Mouse (Mus musculus): ENCODE results near the gene Trpv4. TPM values are rescaled to one million over a fixed set of nuclear protein-coding genes. Genes with fewer than 3 reads are reported as not detected.

Gene Trpv4
- polyA plus RNA-seq, 1 experiment from 2014 or later = 88.3 TPM

DNA sequence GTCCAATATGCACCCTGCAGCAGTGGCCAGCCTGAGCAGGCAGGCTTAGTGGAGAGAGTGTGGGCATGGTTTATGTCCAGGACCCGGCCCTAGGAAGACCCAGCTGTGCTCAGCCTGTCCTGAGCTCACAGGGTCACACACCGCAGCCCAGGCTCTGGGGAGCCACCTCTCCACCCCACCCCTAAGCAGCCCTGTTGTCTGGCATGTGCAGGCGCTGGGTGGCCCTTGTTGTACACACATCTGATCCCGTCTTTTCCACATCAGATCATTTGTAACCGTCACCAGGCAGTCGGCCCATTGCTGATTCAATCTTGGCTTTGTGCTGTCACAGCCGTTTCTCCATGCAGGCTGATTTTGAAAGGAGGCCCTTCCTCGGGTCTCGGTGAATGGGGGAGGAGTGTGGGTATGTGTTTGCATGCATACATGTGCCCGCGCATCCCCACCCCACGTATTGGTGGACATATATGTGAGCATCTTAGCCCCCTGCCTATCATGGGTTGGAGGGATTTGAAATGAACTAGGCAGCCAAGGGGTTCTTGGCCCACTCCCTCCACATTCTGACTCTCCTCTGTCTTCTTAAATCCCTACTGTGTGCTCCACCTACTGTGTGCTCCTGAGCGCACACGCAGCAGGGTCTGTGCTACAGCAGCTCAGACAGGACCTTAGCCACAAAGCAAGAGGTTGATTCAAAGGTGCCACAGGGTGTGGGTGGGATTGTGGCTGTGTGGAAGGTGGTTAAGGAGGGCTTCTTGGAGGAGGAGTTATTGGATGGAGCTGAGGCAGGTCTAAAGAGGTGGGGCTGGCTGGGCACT, 73.7 kb downstream of the Trpv4 start:
- no peak for DNase-seq (ENCODE audit: low read depth, low spot score)
- ChIA-PET POLR2A (no interaction called here), CTCF (interaction anchor here (1.3 to 1.5 kb wide), 2 partner anchors 16 to 123 kb away, joined by 5 read pairs; no protein-coding TSS in a partner anchor)
- TF ChIP-seq CTCF (IDR thresholded peaks at IDR 0.05) = no peak
- in situ Hi-C loops (cut with MboI; ENCODE audit: low pct_unique_long_range_greater_than_20kb) = no loop called here
- ATAC-seq = no peak
- H3K27me3 ChIP-seq = no peaks in the 10 kb centered on the region

DNA sequence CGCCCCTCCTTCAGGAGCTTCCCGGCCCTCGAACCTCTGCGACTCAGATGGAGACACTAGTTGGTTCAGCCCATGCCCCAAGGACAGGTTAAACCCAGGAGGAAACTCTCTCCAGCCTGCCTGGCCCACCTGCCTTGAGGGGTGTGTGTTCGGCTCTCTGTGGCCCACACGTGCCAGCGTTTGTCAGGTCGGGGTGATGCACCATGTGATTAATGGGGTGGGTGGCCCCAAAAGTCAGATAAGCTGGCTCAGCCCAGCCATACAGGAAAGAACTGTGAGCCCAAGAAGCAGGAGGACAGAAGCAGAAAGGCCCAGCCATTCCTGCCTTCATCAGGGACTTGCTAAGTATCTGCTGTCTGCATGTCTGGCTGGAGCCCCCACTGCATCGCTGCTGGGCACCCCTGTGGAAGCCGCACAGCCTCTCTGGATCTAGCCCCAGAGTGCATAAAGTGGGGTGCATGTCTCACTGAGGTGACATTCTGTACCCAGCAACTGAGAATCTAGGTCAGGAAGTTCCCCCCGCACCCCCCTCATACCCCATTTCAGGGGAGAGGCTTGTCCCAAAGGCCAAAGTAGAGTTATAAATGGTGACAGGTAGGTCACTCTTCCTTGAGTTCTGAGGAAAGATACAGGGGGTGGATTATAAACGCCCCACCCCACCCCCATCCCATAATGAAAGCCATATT, 74.6 kb downstream of the Trpv4 start:
- ATAC-seq = no peak
- no peak for TF ChIP-seq CTCF (IDR thresholded peaks at IDR 0.05)
- in situ Hi-C loops (cut with MboI; ENCODE audit: low pct_unique_long_range_greater_than_20kb) = no loop called here
- POLR2A ChIA-PET = no interaction called here
- no peak for DNase-seq (ENCODE audit: low read depth, low spot score)
- CTCF ChIA-PET = interaction anchor here (2.6 kb wide), 1 partner anchor 11 kb away, joined by 7 read pairs; no protein-coding TSS in a partner anchor
- no peaks in the 10 kb centered on the region for H3K27me3 ChIP-seq

DNA sequence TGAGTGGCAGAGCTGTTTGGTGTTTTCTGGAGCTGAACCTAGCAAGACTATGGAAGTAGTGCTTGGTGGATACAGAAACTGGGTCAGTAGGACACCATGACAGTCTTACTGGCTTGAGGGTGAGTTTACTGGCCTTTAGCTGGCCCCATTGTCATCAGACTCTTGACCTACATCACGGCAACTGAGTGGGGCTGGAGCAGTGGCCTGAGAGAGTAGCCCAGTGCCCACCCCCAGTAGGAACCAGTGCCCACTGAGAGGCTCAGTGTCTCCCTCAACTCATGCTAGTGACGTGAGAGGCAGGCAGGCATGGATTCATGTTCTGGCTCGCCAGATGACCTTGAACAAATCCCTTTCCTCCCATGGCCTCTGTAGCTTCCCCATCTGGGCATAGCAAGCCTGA, 75.2 kb downstream of the Trpv4 start:
- CTCF ChIA-PET = interaction anchor here (2.6 kb wide), 1 partner anchor 11 kb away, joined by 7 read pairs; no protein-coding TSS in a partner anchor
- in situ Hi-C loops (cut with MboI; ENCODE audit: low pct_unique_long_range_greater_than_20kb) = no loop called here
- DNase-seq (ENCODE audit: low read depth, low spot score) (no peak), ATAC-seq (no peak)
- no peaks in the 10 kb centered on the region for H3K27me3 ChIP-seq
- POLR2A ChIA-PET = no interaction called here
- TF ChIP-seq CTCF (IDR thresholded peaks at IDR 0.05) = no peak

DNA sequence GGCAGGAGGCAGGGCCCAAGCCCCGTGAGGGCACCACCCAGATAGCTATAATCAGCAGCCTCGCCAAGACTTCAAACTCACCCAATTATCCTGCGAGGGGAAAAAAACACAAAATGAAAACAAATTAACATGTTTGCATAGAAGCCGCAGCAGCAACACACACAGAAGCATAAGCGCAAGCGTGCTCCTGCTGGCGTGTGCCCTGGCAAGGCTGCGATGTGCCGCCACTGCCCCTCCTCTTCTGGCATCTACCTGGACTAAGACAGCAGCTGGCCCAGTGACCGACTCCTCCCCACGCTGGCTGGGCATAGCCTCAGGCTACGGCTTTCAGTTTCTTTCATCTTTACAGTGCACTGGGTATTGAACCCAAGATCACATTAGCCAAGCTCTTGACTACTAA, 76.7 kb downstream of the Trpv4 start:
- CTCF ChIA-PET = interaction anchor here (1.2 to 2.6 kb wide), 2 partner anchors 9 to 26 kb away, joined by 3 to 7 read pairs; no protein-coding TSS in a partner anchor
- DNase-seq (ENCODE audit: low read depth, low spot score) = no peak
- ATAC-seq = no peak
- no peak for TF ChIP-seq CTCF (IDR thresholded peaks at IDR 0.05)
- POLR2A ChIA-PET = no interaction called here
- H3K27me3 ChIP-seq = no peaks in the 10 kb centered on the region
- in situ Hi-C loops (cut with MboI; ENCODE audit: low pct_unique_long_range_greater_than_20kb) = no loop called here

DNA sequence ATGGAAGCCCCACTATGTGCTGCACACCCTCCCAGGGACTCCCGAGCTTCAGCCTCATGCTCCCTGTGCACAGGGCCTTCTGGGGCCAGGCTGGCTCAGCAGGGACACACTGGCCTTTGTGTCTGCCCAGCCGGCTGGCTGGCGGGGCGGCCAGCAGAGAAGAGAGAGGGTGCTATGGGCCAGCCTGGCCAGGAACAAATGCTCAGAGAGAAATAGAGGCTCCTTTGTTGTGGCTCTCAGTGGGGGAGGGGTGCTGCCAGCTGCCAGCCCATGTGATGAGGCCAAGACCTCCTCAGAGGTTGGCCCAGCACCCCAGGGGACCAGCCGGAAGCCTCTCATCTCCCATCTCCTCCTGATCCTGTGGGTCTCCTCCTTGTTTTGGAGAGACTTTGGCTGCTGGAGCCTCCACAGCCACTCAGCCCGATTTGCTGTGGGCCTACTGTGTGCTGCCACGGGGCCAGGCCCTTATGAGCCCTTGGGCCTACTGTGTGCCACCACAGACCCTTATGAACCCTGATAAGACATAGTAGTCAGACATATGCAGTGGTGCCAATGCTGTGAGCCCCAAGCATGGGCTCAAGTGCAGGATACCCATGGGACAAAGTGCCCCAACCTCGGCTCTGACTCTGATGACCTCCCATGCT, 78.4 kb downstream of the Trpv4 start:
- H3K27me3 ChIP-seq = no peaks in the 10 kb centered on the region
- in situ Hi-C loops (cut with MboI; ENCODE audit: low pct_unique_long_range_greater_than_20kb) = no loop called here
- no peak for ATAC-seq
- ChIA-PET POLR2A (no interaction called here), CTCF (interaction anchor here (1.1 to 1.9 kb wide), 2 partner anchors 9 to 11 kb away, joined by 4 to 6 read pairs; partner anchors contain the start of gene Fam222a)
- DNase-seq (ENCODE audit: low read depth, low spot score) = no peak
- TF ChIP-seq CTCF (IDR thresholded peaks at IDR 0.05) = no peak

DNA sequence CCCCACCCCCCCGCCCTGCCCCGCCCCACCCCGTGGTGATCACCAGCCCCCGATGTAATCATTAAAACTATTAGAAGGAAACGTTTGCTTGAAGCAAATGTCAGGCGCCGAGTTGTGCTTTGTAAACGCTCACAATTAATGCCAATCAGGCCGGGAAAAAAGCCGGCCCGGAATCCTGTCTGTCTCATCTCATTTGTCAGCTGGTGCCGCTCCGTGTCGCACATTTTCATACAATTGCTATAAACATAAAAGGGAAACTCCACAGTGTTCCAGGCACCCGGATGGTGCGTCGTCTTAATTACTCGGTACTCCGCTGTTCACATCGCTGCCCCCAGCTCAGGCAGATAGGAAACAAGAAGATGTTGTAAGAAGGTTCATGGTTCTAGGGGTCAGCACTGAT, 79.9 kb downstream of the Trpv4 start:
- ChIA-PET POLR2A (no interaction called here), CTCF (no interaction called here)
- no peaks in the 10 kb centered on the region for H3K27me3 ChIP-seq
- DNase-seq (ENCODE audit: low read depth, low spot score) (no peak), ATAC-seq (no peak)
- in situ Hi-C loops (cut with MboI; ENCODE audit: low pct_unique_long_range_greater_than_20kb) = no loop called here
- TF ChIP-seq CTCF (IDR thresholded peaks at IDR 0.05) = no peak

DNA sequence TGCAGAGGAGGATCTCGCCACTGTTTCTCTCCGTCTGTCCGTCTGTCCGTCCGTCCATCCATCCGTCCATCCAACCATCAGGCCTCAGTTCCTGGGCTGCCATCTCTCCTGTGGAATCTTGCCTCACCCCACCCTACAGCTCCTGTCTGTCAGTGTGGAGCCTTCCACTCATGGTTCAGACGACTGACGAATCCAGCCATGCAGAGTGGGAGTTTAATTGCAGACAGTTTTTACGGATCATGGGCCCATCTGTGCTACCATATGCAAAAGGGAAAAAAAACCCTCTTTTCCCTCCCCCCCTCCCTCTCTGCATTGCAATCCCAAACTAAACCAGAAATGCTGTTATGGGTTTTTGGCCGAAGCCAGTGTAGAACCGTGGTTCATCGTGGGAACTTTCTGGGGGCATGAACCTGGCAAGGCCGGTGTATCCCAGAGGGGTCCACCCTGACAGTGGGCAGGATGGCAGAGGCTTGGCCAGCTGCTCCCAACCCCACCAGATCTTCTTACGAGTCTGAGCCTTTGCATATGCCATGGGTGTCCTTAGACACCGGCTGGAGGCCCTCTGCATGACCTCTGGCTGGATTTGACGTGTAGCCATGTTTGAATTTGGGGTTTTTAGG, 82.1 kb downstream of the Trpv4 start:
- POLR2A ChIA-PET = no interaction called here
- in situ Hi-C loops (cut with MboI; ENCODE audit: low pct_unique_long_range_greater_than_20kb) = no loop called here
- TF ChIP-seq CTCF (IDR thresholded peaks at IDR 0.05) = no peak
- CTCF ChIA-PET = no interaction called here
- no peaks in the 10 kb centered on the region for H3K27me3 ChIP-seq
- DNase-seq (ENCODE audit: low read depth, low spot score) (no peak), ATAC-seq (no peak)

DNA sequence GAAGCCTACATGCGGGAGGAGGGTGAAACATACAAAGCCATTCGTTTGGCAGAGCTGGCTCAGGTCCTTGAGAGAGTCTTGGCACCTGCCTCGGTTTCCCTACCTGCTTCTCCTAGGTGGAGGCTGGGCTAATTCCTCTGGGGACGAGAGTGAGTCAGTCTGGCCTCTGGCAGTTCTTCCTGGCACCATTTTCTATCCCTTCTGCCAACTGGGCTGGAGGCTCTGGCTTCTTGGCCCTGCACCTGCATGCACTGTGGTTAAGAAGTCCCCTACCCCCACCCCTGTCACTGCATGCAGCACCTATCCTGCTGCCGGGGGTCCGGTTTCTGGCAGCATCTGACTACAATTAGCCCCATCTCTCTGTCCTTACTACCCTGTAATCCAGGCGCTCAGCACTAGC, 82.7 kb downstream of the Trpv4 start:
- no peak for TF ChIP-seq CTCF (IDR thresholded peaks at IDR 0.05)
- H3K27me3 ChIP-seq = no peaks in the 10 kb centered on the region
- in situ Hi-C loops (cut with MboI; ENCODE audit: low pct_unique_long_range_greater_than_20kb) = no loop called here

DNA sequence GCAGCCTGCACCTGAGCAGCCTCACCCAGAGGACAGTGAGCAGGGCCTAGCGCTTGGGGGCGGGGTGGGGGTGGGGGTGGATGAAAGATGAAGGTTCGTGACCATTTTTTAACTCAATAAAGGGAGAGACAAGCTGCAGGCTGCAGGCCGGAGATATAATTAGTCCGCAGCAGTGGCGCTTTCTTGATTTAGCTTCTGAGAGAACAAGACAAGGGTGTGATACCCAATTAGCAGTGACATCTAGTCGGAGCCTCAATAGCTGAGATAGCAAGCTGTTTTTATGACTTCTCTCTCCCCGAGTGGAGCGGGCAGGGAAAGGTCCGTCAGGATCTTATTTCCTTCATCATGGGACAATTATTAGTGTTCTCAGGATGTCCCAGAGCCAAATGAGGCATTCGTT, 83.2 kb downstream of the Trpv4 start:
- DNase-seq (ENCODE audit: low read depth, low spot score) (no peak), ATAC-seq (no peak)
- POLR2A ChIA-PET = no interaction called here
- no peak for TF ChIP-seq CTCF (IDR thresholded peaks at IDR 0.05)
- H3K27me3 ChIP-seq = no peaks in the 10 kb centered on the region
- CTCF ChIA-PET = interaction anchor here (1.1 kb wide), 1 partner anchor 14 kb away, joined by 5 read pairs; no protein-coding TSS in a partner anchor
- in situ Hi-C loops (cut with MboI; ENCODE audit: low pct_unique_long_range_greater_than_20kb) = no loop called here

More for the DNA sequence above, 82.7 kb downstream of the Trpv4 start:
- ATAC-seq (no peak), DNase-seq (ENCODE audit: low read depth, low spot score) (no peak)
- ChIA-PET POLR2A (no interaction called here), CTCF (interaction anchor here (1.1 kb wide), 1 partner anchor 13 kb away, joined by 5 read pairs; no protein-coding TSS in a partner anchor)

DNA sequence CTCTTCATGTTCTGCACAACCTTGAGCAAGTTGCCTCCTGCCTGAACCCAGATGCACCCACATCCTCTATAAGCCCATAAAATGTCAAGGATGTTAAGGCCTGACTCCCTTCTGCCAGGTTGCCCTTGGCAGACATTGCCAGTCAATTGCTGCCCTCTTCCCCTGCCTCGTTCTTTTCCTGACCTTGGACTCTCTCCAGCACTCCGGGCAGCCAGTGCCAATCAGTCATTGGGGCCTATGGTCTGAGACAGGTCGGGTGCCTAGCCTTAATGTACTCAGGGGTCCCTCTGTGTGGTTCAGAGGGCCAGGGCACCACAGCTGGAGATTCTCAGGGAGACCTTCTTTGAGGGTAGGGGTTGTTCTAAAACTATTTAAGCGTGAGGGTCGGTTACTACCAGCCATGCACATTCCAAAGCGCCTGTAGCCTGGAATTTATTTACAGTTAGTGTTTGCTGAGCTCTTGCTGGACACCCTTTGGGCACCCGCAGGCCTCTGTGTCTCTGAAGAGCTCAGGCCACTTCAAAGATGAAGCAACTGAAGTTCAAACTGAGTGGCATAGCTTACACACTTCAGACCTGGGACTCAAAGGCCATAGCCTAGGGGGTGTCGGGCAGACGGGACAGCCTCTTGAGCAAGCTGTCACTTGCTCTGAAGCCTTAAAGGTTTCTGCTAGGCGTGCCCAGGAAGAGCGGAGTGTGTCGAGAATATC, 84.1 kb downstream of the Trpv4 start:
- TF ChIP-seq CTCF (IDR thresholded peaks at IDR 0.05) = no peak
- CTCF ChIA-PET = no interaction called here
- POLR2A ChIA-PET = no interaction called here
- H3K27me3 ChIP-seq = no peaks in the 10 kb centered on the region
- in situ Hi-C loops (cut with MboI; ENCODE audit: low pct_unique_long_range_greater_than_20kb) = no loop called here
- ATAC-seq (no peak), DNase-seq (ENCODE audit: low read depth, low spot score) (no peak)
